Comparison of ENCODE assay signal across 7 mouse cellular contexts in the genomic region with DNA sequence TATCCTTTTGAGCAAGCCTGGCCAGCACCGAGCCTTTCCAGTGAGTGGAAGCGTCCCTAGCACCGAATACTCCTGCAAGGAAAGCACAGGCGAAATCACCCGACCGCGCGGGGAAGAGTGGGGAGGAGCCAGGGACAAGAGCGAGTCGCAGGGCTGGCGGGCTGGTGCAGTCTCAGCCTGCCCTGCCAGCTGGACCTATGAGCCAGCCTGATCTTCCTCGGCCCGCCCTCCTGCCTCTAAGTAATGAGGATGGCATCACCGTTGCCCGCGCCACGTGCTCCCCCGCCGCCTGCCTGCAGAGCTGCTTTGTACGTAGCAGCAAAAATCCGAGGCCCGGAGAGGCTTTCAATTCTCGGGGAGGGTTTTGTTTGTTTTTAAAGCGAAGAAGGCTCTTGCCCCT. TPM values are rescaled to one million over a fixed set of nuclear protein-coding genes. Genes with fewer than 3 reads are reported as not detected.
DNase-seq lines count a peak whose midpoint lies in the region; ATAC-seq and TF ChIP-seq lines count a peak whose summit lies in the region.

No protein-coding gene starts in this region.

- ATAC-seq in intestine, postnatal 0 days: peak; percentile 95
- ATAC-seq in limb, embryonic 11.5 days (ENCODE audit: insufficient number of reproducible peaks, low FRiP score, low TSS enrichment, low read depth): peak; percentile 61; the same call in 1 of the 2 replicates
- ATAC-seq in midbrain, embryonic 13.5 days: peak; percentile 96

- H3K4me2 ChIP-seq in intestine, postnatal 0 days (replicated peaks; ENCODE audit: low read depth): peak overlapping the region; percentile 49
- H3K4me2 ChIP-seq in limb, embryonic 11.5 days (ENCODE audit: low read depth, severe bottlenecking): peak overlapping the region; percentile 51
- peak overlapping the region; percentile 66 for H3K4me2 ChIP-seq in midbrain, embryonic 13.5 days (replicated peaks)

- TF ChIP-seq CTCF in intestine, postnatal 0 days (IDR thresholded peaks at IDR 0.05; ENCODE audit: low read depth): peak; percentile 40
- no peak for TF ChIP-seq CTCF in small intestine, adult 2 months (IDR thresholded peaks at IDR 0.05; ENCODE audit: extremely low read depth, insufficient read length, insufficient replicate concordance, low read depth, low read length)

- DNase-seq in adrenal gland, postnatal 14 days: peak; percentile 96
- DNase-seq in embryonic facial prominence, embryonic 10.5 days (ENCODE audit: low spot score): peak; percentile 87
- peak; percentile 71 to 81 for DNase-seq in gastrocnemius, postnatal 4 days (ENCODE audit: low spot score in 2 of 2)
- DNase-seq in limb, embryonic 11.5 days (ENCODE audit: low spot score): peak; percentile 81

- H3K9me3 ChIP-seq in embryonic facial prominence, embryonic 10.5 days: no peaks in the 10 kb centered on the region
- no peaks in the 10 kb centered on the region for H3K9me3 ChIP-seq in intestine, postnatal 0 days (ENCODE audit: control insufficient read depth)
- no peaks in the 10 kb centered on the region for H3K9me3 ChIP-seq in limb, embryonic 11.5 days (ENCODE audit: control insufficient read depth, low read length)
- no peaks in the 10 kb centered on the region for H3K9me3 ChIP-seq in midbrain, embryonic 13.5 days

- peaks cover 99% of the 10 kb centered on the region for H3K4me1 ChIP-seq in embryonic facial prominence, embryonic 10.5 days
- H3K4me1 ChIP-seq in intestine, postnatal 0 days (replicated peaks; ENCODE audit: control insufficient read depth, insufficient read depth, low read length): peaks cover 11% of the 10 kb centered on the region; the same call in 1 of the 2 replicates
- H3K4me1 ChIP-seq in limb, embryonic 11.5 days (ENCODE audit: control insufficient read depth, insufficient read depth, low read length): peaks cover 47% of the 10 kb centered on the region
- H3K4me1 ChIP-seq in midbrain, embryonic 13.5 days (replicated peaks): peaks cover 76% of the 10 kb centered on the region
- peaks cover 13% of the 10 kb centered on the region for H3K4me1 ChIP-seq in small intestine, adult 2 months (ENCODE audit: control insufficient read depth, insufficient read depth, insufficient read length, low read length)

- peak overlapping the region; percentile 49 for H3K4me3 ChIP-seq in embryonic facial prominence, embryonic 10.5 days
- peak overlapping the region; percentile 0; the same call in 1 of the 2 replicates for H3K4me3 ChIP-seq in intestine, postnatal 0 days (ENCODE audit: low read depth, low read length)
- peak overlapping the region; percentile 9; the same call in 1 of the 2 replicates for H3K4me3 ChIP-seq in limb, embryonic 11.5 days (ENCODE audit: low read depth, low read length)
- peak overlapping the region; percentile 37 for H3K4me3 ChIP-seq in midbrain, embryonic 13.5 days (replicated peaks)
- peak overlapping the region; percentile 21 for H3K4me3 ChIP-seq in small intestine, adult 2 months (ENCODE audit: low read depth, low read length)

- under 1% methylated on average over 24 of the region's 24 CpGs for WGBS in embryonic facial prominence, embryonic 10.5 days
- WGBS in intestine, postnatal 0 days: 5% methylated on average over 24 of the region's 24 CpGs
- WGBS in limb, embryonic 11.5 days: 1% methylated on average over 24 of the region's 24 CpGs
- WGBS in midbrain, embryonic 13.5 days: 1% methylated on average over 24 of the region's 24 CpGs
- WGBS in small intestine, adult 2 months: 4% methylated on average over 24 of the region's 24 CpGs

- H3K9ac ChIP-seq in intestine, postnatal 0 days (ENCODE audit: low read depth, low read length): no peak overlapping the region
- H3K9ac ChIP-seq in limb, embryonic 11.5 days (ENCODE audit: low read length): 0 out of 2 replicates have a peak overlapping the region, but pooled peaks have one; percentile 27
- H3K9ac ChIP-seq in midbrain, embryonic 13.5 days (replicated peaks): peak overlapping the region; percentile 64

- no peaks in the 10 kb centered on the region for H3K27me3 ChIP-seq in embryonic facial prominence, embryonic 10.5 days (replicated peaks; ENCODE audit: low read depth, poor library complexity, severe bottlenecking)
- no peaks in the 10 kb centered on the region for H3K27me3 ChIP-seq in intestine, postnatal 0 days (replicated peaks; ENCODE audit: control insufficient read depth, insufficient read depth, low read length)
- no peaks in the 10 kb centered on the region for H3K27me3 ChIP-seq in limb, embryonic 11.5 days (ENCODE audit: control insufficient read depth, insufficient read depth, low read length)
- H3K27me3 ChIP-seq in midbrain, embryonic 13.5 days: no peaks in the 10 kb centered on the region
- no peaks in the 10 kb centered on the region for H3K27me3 ChIP-seq in small intestine, adult 2 months (ENCODE audit: control insufficient read depth, insufficient read depth, low read length)

- H3K36me3 ChIP-seq in embryonic facial prominence, embryonic 10.5 days (replicated peaks): peaks cover 28% of the 10 kb centered on the region
- no peaks in the 10 kb centered on the region; the same call in 1 of the 2 replicates for H3K36me3 ChIP-seq in intestine, postnatal 0 days (ENCODE audit: control insufficient read depth, insufficient read depth)
- no peaks in the 10 kb centered on the region; the same call in 1 of the 2 replicates for H3K36me3 ChIP-seq in limb, embryonic 11.5 days (ENCODE audit: control insufficient read depth, insufficient read depth, low read length)
- H3K36me3 ChIP-seq in midbrain, embryonic 13.5 days: peaks cover 13% of the 10 kb centered on the region; the same call in 1 of the 2 replicates
- H3K36me3 ChIP-seq in small intestine, adult 2 months (ENCODE audit: control insufficient read depth, insufficient read depth, low read length): no peaks in the 10 kb centered on the region; the same call in 1 of the 2 replicates

- no peak for TF ChIP-seq POLR2A in small intestine, adult 2 months (IDR thresholded peaks at IDR 0.05; ENCODE audit: low read depth, low read length)

- H3K27ac ChIP-seq in embryonic facial prominence, embryonic 10.5 days (replicated peaks): peak overlapping the region; percentile 84
- H3K27ac ChIP-seq in intestine, postnatal 0 days (ENCODE audit: low read depth, low read length): no peak overlapping the region
- peak overlapping the region; percentile 56; the same call in 1 of the 2 replicates for H3K27ac ChIP-seq in limb, embryonic 11.5 days (replicated peaks; ENCODE audit: low read depth, low read length)
- peak overlapping the region; percentile 77 for H3K27ac ChIP-seq in midbrain, embryonic 13.5 days
- H3K27ac ChIP-seq in small intestine, adult 2 months (ENCODE audit: insufficient read depth, low read depth, low read length): no peak overlapping the region

RNA-seq across cellular contexts. Expression of a gene that starts 22.5 kb away (rescaled TPM):
- 379 and 408 TPM in 2 replicates for total RNA-seq in adrenal gland, postnatal 14 days (2021)
- 208 and 232 TPM in 2 replicates for polyA plus RNA-seq in embryonic facial prominence, embryonic 10.5 days (2016; fragmentation: Nextera tagmentation; extraction: Ambion mirVana)
- total RNA-seq in gastrocnemius, postnatal 4 days (2021): 100 to 1,000 TPM; 119 to 134 TPM
- 53.6 and 57.4 TPM in 2 replicates for polyA plus RNA-seq in intestine, postnatal 0 days (2015; fragmentation: Nextera tagmentation; extraction: Ambion mirVana)
- polyA plus RNA-seq in limb, embryonic 11.5 days (2014; fragmentation: Nextera tagmentation; extraction: Ambion mirVana): 209 and 223 TPM in 2 replicates
- polyA plus RNA-seq in midbrain, embryonic 13.5 days (2015; fragmentation: Nextera tagmentation; extraction: Ambion mirVana): 149 and 175 TPM in 2 replicates
- 2.4 and 4.7 TPM in 2 replicates for polyA plus RNA-seq in small intestine, adult 2 months (2012; rRNA removed)

Comparison
In these comparisons a context has a peak if more than half of its experiments do, and no peak if none do; other contexts are left out.
1. H3K27ac ChIP-seq: peak in embryonic facial prominence, embryonic 10.5 days (single experiment), limb, embryonic 11.5 days (single experiment) and midbrain, embryonic 13.5 days (single experiment); none in intestine, postnatal 0 days (single experiment) and small intestine, adult 2 months (single experiment).
2. Peak in every context shown above with its lines, with median percentiles within 50 percentile points of each other: DNase-seq, H3K4me3 ChIP-seq, ATAC-seq and H3K4me2 ChIP-seq.